Mouse (Mus musculus): ENCODE measurements around the gene Ctnna3.
"Not testable (repeated sequence)": the region's sequence is repeated elsewhere in the genome, so short reads cannot be mapped to it uniquely, and the experiment has no call there.

The Ctnna3 gene

GRCm38 (mm10) chr10:64197584-64197983 is 767.7 kb downstream of the Ctnna3 start:
- DNase-seq (ENCODE audit: low read depth) = no peak

GRCm38 (mm10) chr10:64215632-64216031 is 785.7 kb downstream of the Ctnna3 start:
- no peak for DNase-seq (ENCODE audit: low read depth)

DNA sequence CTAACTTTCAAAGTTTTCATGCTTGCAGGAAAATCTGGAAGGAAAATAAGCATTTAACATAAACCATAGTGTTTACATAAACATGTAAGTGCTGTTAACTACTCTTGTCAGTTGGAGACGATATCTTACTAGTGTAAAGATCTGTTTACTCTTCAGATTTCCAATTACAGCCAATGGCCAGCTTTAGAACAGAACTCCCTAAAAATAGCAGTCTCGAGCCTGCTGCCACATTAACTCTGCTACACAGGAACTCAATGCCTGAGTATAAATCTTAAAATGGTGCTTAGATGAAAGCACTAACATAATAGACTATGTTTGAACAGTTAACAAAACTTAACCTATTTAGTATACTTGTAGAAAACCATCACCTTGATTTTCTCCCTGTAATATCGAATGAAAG is 793.1 kb downstream of the Ctnna3 start:
- DNase-seq (ENCODE audit: low read depth) = no peak

- DNase-seq (ENCODE audit: low read depth) = no peak
These were observed 794.1 kb downstream of the Ctnna3 start for GRCm38 (mm10) chr10:64224007-64224406.

DNA sequence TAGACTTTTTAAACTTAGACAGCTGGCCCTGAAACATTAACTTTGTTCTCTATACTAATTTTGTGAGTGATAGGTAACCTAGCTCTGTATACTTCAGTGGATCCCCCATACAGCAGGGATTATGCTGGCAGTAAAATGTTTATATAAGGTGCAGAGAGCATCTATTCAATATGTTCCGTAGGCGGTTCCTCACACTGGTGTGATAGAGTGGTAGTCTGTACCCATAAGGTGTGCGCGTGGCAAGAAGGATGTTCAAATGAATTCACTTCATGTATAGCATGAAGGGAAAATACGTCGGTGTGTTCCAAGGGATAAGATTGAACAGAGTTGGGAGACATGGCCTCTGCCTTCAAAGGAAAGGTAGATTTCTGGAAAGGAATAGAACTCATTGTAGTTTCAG is 794.5 kb downstream of the Ctnna3 start:
- no peak for DNase-seq (ENCODE audit: low read depth)

GRCm38 (mm10) chr10:64225826-64226225 is 795.9 kb downstream of the Ctnna3 start:
- DNase-seq (ENCODE audit: low read depth) = not testable (repeated sequence)

- DNase-seq (ENCODE audit: low read depth) = no peak
These were observed 813.5 kb downstream of the Ctnna3 start for GRCm38 (mm10) chr10:64243421-64243820.

DNA sequence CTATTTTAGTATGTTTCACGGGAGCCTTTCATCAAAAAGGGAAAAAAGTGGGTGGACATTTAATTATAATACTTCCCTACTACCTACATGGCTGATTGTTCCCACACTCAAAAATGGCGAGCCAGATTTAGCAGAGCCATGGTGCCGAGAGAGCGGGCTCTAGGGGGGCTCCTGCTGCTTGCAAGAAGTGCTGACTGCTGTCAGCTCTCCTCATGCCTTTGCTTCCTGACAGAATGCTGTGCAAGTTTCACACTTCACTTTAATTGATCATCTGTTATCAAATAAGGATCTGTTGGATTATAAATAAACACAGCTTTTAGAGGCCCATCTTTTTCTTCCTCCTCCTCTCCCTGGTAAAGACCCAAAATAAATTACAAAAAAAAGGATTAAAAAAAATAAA is 838.3 kb downstream of the Ctnna3 start:
- no peak for DNase-seq (ENCODE audit: low read depth)

DNA sequence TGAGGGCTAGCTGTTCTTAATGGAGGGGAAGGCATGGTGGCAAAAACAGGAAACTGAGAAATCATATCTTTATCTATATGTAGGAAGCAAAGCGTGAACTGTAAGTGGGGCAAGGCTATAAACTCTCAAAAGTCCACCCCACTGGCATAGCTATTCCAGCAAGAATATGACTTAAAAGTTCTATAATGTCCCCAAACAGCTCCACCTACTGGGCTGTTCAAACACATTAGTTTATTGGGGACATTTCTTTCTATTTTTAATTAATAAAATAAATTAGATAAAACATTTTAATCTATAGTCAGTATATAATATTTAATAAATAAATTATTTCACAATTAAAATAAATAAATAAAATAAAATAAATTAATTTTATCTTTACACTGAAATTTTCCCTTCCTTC is 845.2 kb downstream of the Ctnna3 start:
- no peak for DNase-seq (ENCODE audit: low read depth)

GRCm38 (mm10) chr10:64278836-64279235 is 848.9 kb downstream of the Ctnna3 start:
- no peak for DNase-seq (ENCODE audit: low read depth)

GRCm38 (mm10) chr10:64305802-64306201 is 875.9 kb downstream of the Ctnna3 start:
- DNase-seq (ENCODE audit: low read depth) = no peak

DNA sequence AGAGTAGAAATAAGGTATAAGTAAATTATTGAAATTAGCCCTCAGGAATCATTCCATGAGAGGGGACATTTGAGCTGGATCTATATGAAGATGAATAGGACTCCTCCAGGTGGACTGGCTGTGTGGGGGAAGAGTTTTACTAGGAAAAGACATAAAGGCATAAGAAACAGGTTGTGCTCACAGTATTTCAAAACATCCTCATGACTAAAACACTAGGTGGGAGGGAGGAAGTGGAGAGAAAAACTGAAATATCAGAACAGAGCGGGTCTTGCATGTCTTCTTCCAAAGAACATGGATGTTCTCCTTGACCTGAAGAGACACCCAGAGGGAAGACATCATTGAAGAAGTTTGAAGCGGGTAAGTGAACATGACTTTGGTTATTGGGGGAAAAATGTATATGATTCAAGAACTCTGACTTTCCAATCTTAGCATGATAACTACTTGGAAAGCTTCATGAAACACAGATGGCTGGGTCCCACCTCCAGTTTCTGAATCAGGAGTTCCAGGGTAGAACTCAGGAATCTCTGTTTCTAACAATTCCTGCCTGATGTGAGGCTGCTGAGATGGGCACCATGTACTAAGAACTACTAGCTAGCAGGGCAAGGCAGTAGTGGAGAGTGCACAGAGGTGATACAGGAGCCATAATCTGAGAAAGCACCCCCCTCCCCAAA is 881.9 kb downstream of the Ctnna3 start:
- no peak for DNase-seq (ENCODE audit: low read depth)

DNA sequence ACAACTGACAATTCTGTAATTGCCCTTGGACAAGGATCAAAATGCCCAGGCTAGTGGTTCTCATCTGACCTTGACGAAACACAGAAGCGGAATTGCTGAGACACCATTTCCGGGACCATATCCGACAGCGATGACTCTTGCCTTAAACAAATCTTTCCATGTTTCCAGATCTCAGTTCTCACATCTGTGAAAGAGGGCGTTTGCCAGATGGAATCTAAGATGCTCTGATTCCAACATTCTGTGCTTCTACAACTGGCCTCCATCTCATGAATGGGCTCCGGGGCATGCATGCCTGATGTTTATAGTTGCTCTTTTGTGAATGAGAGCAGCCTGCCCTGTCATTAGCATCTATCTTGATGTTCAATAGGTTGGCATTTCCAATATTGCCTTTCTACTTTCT is 890.4 kb downstream of the Ctnna3 start:
- DNase-seq (ENCODE audit: low read depth) = no peak

- no peak for DNase-seq (ENCODE audit: low read depth)
These were observed 912.9 kb downstream of the Ctnna3 start for GRCm38 (mm10) chr10:64342702-64343379.

DNA sequence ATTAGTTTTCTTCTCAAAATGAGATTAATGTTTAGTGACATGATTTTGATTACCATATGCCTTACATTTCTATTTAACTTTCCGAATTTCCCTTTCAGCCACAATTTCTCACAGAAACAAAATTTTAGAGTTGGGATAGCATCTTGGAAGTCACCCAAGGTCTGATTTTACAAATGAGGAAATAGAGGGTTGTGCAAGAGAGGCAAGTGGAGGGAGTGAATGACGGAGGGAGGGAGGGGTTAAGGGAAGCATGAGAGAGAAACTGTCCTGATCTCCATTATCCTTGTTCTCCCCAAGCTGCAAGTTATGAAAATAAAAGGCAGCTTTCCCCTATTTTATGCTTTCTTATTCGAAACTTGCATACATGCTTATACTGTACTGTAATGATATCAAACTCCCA is 943.4 kb downstream of the Ctnna3 start:
- DNase-seq (ENCODE audit: low read depth) = no peak

GRCm38 (mm10) chr10:64377751-64378150 is 947.9 kb downstream of the Ctnna3 start:
- no peak for DNase-seq (ENCODE audit: low read depth)

DNA sequence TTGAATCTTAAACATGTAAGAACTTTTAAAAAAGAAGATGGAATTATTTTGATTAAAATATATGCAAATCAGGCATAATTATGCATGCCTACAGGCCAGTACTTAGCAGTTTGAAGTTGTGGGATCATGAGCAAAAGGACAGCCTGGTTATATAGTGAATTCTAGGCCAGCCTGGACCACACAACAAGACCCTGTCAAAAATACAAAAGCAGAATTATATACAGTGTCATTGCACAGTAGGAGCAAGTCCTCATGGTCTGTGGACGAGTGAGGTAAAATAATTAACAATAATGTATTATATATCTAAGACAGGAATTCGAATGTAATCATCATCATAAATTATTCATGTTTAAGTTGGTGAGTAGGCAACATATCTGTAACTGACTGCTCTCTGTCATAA is 966.7 kb downstream of the Ctnna3 start:
- no peak for DNase-seq (ENCODE audit: low read depth)

DNA sequence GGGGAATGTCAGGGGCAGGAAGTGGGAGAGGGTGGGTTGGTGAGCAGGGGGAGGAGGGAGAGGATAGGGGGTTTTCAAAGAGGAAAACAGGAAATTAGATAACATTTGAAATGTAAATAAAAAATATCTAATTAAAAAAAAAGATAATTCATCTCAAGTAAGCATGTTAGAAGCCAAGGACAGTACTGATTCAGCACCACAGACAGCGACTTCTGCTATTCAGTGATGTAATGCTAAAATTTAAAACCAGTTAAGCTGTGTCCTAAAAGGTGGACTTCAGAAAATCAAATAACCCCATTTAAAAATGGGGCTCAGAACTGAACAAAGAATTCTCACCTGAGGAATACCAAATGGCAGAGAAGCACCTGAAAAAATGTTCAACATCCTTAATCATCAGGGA is 988.5 kb downstream of the Ctnna3 start:
- DNase-seq (ENCODE audit: low read depth) = not testable (repeated sequence)

DNA sequence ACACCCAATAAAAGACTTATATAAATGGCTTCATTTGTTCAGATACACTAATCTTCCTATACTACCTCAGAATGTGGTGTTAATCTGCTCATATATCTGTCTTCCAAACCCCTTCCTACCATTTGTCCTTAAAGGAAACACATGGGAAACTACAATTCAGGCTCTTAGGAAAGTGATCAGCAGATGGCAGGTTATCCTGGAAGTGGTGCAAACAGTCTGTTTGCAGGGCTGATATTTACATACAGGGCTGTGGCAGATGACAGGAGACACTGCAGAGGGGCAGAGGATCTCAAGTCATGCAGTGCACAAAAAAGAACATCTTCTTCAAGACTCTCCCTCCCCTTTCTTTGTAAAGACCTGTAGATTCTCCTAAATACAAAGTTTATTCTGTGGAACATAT is 1008.8 kb downstream of the Ctnna3 start:
- DNase-seq (ENCODE audit: low read depth) = no peak

DNA sequence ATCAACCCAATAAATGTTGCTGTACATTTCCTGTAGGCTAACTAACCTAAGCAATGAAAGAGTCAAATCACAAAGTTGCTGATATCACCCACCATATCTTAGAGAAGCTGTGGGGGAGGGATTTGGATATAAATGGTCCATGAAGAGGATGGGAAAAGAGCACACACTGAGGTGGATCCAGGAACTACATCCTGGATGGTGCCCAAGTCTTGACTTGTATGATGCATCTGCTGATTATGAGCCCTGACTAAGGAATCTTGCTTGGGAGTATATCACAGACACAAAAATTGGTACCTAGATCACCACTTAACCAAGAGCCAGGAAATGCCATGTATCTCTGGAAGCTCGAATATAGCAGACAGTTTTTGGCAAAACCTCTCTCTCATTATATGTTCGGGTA is 1018.7 kb downstream of the Ctnna3 start:
- DNase-seq (ENCODE audit: low read depth) = no peak

GRCm38 (mm10) chr10:64483281-64483680 is 1053.4 kb downstream of the Ctnna3 start:
- no peak for DNase-seq (ENCODE audit: low read depth)

DNA sequence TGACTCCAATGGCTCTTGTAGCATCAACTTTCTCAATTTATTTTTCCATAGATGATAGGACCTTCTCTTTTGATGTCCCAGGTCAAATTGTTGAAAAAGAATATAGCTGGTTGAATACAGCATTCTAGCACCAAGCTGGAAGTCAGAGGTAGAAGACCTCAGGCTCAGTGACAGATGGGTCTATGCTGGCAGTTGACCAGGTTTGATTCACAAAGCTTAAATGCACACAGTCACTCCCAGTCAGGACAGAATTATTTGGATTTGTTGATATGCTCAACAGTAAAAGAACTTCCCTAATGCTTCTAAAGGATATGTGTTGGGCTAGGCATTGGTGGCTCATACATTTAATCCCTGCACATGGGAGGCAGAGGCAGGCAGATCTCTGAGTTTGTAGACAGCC is 1059.6 kb downstream of the Ctnna3 start:
- no peak for DNase-seq (ENCODE audit: low read depth)

- no peak for DNase-seq (ENCODE audit: low read depth)
These were observed 1113.7 kb downstream of the Ctnna3 start for GRCm38 (mm10) chr10:64543647-64544046.

DNA sequence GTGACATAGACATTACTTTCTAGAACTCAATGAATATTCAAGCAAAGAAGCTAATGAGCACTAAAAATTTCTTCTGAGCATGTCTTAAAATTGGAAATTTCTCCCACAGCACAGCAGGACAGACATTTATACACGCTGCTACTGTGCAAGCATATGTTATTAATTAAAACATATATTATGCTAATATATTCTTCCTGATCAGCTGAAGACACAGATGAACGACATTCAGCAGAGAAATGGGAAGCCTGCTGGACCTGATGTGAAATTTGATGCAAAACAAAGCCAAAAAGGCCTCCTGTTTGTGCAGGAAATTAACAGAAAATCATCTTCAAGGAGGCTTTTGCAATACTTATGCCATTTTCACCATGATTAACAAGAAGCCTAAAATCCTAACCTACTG is 1114.5 kb downstream of the Ctnna3 start:
- DNase-seq (ENCODE audit: low read depth) = no peak

Data from naive thymus-derived CD4-positive, alpha-beta T cell, adult 2 months (primary cell).